Mouse (Mus musculus) midbrain, embryonic 13.5 days (tissue): ENCODE data around the gene Ctdsp1. TPM values are rescaled to one million over a fixed set of nuclear protein-coding genes. Genes with fewer than 3 reads are reported as not detected.

Experiments
- ATAC-seq: fragments of 200-750 bp; cut with Nextera tagmentation; 2 replicates; pipeline ENCODE4 v1.8.0; 2017; ENCODE audit warnings: mild to moderate bottlenecking, moderate TSS enrichment, moderate library complexity
- H3K27ac ChIP-seq: fragments of 300-500 bp; sonication (generic); 2 replicates; pipeline ENCODE4 v1.5.1; 2015; ENCODE audit warnings: inconsistent platforms, mild to moderate bottlenecking, moderate library complexity
- H3K27me3 ChIP-seq: fragments of 300-500 bp; sonication (generic); 2 replicates; pipeline ENCODE4 v1.6.1; 2015; ENCODE audit warnings: mild to moderate bottlenecking, inconsistent platforms
- H3K36me3 ChIP-seq: fragments of 300-500 bp; sonication (generic); 2 replicates; pipeline ENCODE4 v1.6.1; 2015; ENCODE audit warnings: mild to moderate bottlenecking, inconsistent platforms
- H3K4me1 ChIP-seq: fragments of 300-500 bp; sonication (generic); replicated peaks from 2 replicates; pipeline ENCODE4 v1.6.1; 2015; ENCODE audit warnings: inconsistent platforms
- H3K4me2 ChIP-seq: fragments of 300-500 bp; sonication (generic); replicated peaks from 2 replicates; pipeline ENCODE4 v1.6.1; 2015; ENCODE audit warnings: moderate library complexity, mild to moderate bottlenecking, inconsistent platforms
- H3K4me3 ChIP-seq: fragments of 300-500 bp; sonication (generic); replicated peaks from 2 replicates; pipeline ENCODE4 v1.5.1; 2015; ENCODE audit warnings: mild to moderate bottlenecking, inconsistent platforms
- H3K9ac ChIP-seq: fragments of 300-500 bp; sonication (generic); replicated peaks from 2 replicates; pipeline ENCODE4 v1.6.1; 2015; ENCODE audit warnings: mild to moderate bottlenecking, inconsistent platforms
- H3K9me3 ChIP-seq: fragments of 300-500 bp; sonication (generic); 2 replicates; pipeline ENCODE4 v1.6.1; 2016; ENCODE audit warnings: mild to moderate bottlenecking, inconsistent platforms
- WGBS: fragments of 180-500 bp; shearing (Covaris S2); methylation state at CpG from one replicate; pipeline ENCODE4 v1.1.7; 2015; 5-methylcytosine and 5-hydroxymethylcytosine counted together
- microRNA counts: library from miRNA; unstranded; fragments of <30 nt; microRNA quantifications from one replicate; lab custom pipeline; 2016
- microRNA-seq: library from miRNA; unstranded; fragments of <30 nt; microRNA quantifications from one replicate; pipeline ENCODE4, GENCODE M21; 2016
- polyA plus RNA-seq: library from polyadenylated mRNA; unstranded; fragments of >200 nt; fragmentation: Nextera tagmentation; extraction: Ambion mirVana; gene quantifications from 2 replicates; pipeline ENCODE4 v1.2.1, GENCODE M21; 2015

The Ctdsp1 gene
- polyA plus RNA-seq, 1 experiment from 2014 or later: 18.6 TPM

DNA sequence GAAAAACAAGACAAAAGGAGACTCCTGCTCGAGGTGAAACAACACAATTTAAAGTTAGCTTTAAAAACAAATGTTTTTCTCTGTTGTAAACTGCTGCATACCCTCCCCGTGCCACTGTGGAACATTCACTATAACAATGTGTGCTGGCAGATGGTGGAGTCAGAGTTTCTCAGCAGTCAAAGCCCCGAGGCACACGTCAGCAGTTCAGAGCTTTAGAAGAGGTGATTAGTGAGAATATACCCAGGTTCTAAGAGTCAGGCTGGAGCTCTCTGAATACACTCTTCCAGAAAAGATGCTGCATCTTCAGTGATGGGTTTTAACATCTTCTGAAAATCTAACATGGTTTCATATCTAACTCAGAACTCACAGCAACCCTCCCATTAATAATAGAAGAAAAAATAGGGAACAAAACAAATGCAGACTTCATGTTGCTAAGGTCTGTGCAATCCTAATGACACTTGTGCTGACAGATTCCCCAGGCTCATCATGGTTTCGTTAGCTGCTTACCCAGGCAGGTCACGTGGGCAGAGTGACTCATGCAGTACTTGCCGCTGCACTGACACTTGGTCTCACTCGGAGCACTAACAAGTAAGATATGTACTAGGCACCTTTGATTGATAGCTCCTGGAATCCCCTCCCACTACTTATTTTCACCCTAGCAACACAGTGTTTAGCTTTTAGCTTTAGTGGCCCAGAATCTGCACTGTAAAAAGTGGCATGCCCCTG is 46.6 kb downstream of the Ctdsp1 start:
- H3K4me1 ChIP-seq: no peaks in the 10 kb centered on the region
- no peak for ATAC-seq
- H3K27ac ChIP-seq: no peak overlapping the region
- H3K27me3 ChIP-seq: no peaks in the 10 kb centered on the region
- no peaks in the 10 kb centered on the region for H3K9me3 ChIP-seq
- peaks cover 69% of the 10 kb centered on the region for H3K36me3 ChIP-seq
- H3K9ac ChIP-seq: no peak overlapping the region
- H3K4me2 ChIP-seq: no peak overlapping the region
- WGBS: 82% methylated on average over 8 of the region's 8 CpGs
- no peak overlapping the region for H3K4me3 ChIP-seq

DNA sequence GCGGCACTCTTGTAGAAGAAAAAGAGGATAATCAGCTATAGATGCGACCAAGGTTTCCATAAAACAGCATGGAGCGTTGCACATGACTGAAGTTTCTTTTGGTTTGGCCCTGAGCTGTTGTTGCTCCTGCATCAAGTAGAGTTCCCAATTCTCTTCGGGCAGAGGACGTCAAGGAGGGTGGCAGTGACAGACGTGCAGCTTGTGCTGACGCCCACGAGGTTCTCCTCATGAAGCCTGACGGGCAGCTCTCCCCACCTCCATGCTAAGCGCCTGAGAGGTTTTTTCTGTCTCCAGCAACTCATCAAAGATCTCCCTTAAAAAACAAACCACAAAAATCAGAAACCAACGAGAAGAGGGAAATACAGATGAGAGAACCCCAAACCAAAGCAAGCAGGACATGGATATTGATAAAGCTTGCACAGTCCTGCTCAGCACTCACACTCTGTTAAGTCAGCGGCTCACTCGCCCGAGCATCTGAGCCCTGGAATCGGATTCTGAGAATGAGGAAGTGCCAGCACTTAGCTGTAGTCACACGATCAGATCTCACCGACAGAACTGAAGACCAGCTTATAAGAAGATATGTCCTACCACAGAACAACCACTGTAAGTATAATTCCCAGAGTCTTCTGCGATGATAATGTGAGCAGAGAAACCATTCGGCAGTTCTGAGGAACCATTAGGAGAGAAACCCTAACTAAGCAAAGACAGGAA is 48.0 kb downstream of the Ctdsp1 start:
- Histone ChIP-seq H3K36me3 (peaks cover 68% of the 10 kb centered on the region), H3K4me1 (no peaks in the 10 kb centered on the region), H3K9ac (no peak overlapping the region), H3K27ac (no peak overlapping the region), H3K9me3 (no peaks in the 10 kb centered on the region), H3K4me2 (no peak overlapping the region), H3K27me3 (no peaks in the 10 kb centered on the region), H3K4me3 (no peak overlapping the region)
- no peak for ATAC-seq
- 92% methylated on average over 19 of the region's 19 CpGs for WGBS

DNA sequence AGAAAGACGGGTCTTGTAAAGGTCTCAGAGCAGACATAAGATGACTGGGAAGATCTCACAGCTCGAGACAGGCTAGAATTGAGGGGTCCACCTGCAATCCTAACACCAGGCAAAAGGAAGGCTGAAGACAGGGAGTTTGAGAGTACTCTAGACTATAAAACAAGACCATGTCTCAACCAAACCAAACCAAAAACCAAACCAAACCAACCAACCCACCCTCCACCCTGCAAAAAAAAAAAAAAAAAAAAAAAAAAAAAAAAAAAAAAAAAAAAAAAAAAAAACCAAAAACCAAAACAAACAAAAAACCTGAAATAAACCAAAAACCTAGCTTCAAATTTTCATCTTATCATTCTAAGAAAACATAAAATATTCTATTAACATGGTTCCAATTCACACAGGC is 53.2 kb downstream of the Ctdsp1 start:
- no peaks in the 10 kb centered on the region for H3K4me1 ChIP-seq
- ATAC-seq: no peak
- H3K9me3 ChIP-seq: no peaks in the 10 kb centered on the region
- no peak overlapping the region for H3K27ac ChIP-seq
- no peak overlapping the region for H3K4me3 ChIP-seq
- H3K4me2 ChIP-seq: no peak overlapping the region
- H3K9ac ChIP-seq: no peak overlapping the region
- H3K36me3 ChIP-seq: peaks cover 66% of the 10 kb centered on the region
- 90% methylated on average over 2 of the region's 2 CpGs for WGBS
- H3K27me3 ChIP-seq: no peaks in the 10 kb centered on the region

MicroRNAs encoded within 50 kb of the gene (microRNA counts, 519-probe panel; counts per million panel counts)
- 4,133 counts per million, percentile 77 among the panel's probes with 10 or more counts for microRNA mmu-miR-26b (lab: Ali Mortazavi, UCI)

Small RNAs within 50 kb of the gene (microRNA-seq; reads per million reads assigned to microRNA genes)
- gene Mir26b: 17,968 reads per million, percentile 97 among the genes with 10 or more reads in this experiment

Other genes starting within 250 kb of the Ctdsp1 start
- gene Cxcr2, start 237.5 kb upstream of the Ctdsp1 start, polyA plus RNA-seq: 0.09 TPM in 2 replicates
- gene Cxcr1, start 196.9 kb upstream of the Ctdsp1 start, polyA plus RNA-seq: not detected in 2 replicates
- gene Arpc2, start 155.4 kb upstream of the Ctdsp1 start, polyA plus RNA-seq: 384 and 393 TPM in 2 replicates
- 0.24 and 0.31 TPM in 2 replicates for gene Gpbar1, start 113.0 kb upstream of the Ctdsp1 start, polyA plus RNA-seq
- 198 and 203 TPM in 2 replicates for gene Aamp, start 106.8 kb upstream of the Ctdsp1 start, polyA plus RNA-seq
- gene Pnkd, start 106.6 kb upstream of the Ctdsp1 start, polyA plus RNA-seq: 81.5 and 92.2 TPM in 2 replicates
- gene Tmbim1, start 85.9 kb upstream of the Ctdsp1 start, polyA plus RNA-seq: 6.3 and 7.1 TPM in 2 replicates
- gene Catip, start 29.4 kb upstream of the Ctdsp1 start, polyA plus RNA-seq: 0.41 and 0.62 TPM in 2 replicates
- 0.94 and 2.9 TPM in 2 replicates for gene Slc11a1, start 16.3 kb upstream of the Ctdsp1 start, polyA plus RNA-seq
- 0.20 and 0.30 TPM in 2 replicates for gene Vil1, start 17.9 kb downstream of the Ctdsp1 start, polyA plus RNA-seq
- gene Cnot9, start 114.5 kb downstream of the Ctdsp1 start, polyA plus RNA-seq: 57.7 and 58.3 TPM in 2 replicates
- 2.2 and 2.9 TPM in 2 replicates for gene Plcd4, start 151.4 kb downstream of the Ctdsp1 start, polyA plus RNA-seq
- 32.2 and 33.4 TPM in 2 replicates for gene Usp37, start 152.8 kb downstream of the Ctdsp1 start, polyA plus RNA-seq
- gene Zfp142, start 196.7 kb downstream of the Ctdsp1 start, polyA plus RNA-seq: 7.9 and 9.0 TPM in 2 replicates
- gene Bcs1l, start 196.8 kb downstream of the Ctdsp1 start, polyA plus RNA-seq: 21.1 and 24.4 TPM in 2 replicates
- gene Rnf25, start 209.9 kb downstream of the Ctdsp1 start, polyA plus RNA-seq: 42.9 and 49.3 TPM in 2 replicates
- gene Stk36, start 209.9 kb downstream of the Ctdsp1 start, polyA plus RNA-seq: 25.8 and 26.4 TPM in 2 replicates